Mouse (Mus musculus) thymus, postnatal 10 days (tissue): ENCODE measurements around the gene Olfr963.
"Not testable (repeated sequence)": the region's sequence is repeated elsewhere in the genome, so short reads cannot be mapped to it uniquely, and the experiment has no call there.

ENCODE experiments used
- DNase-seq, 2 experiments: peaks; one replicate each; pipeline ENCODE4 v3.0.0; 2021; ENCODE audit warnings: low spot score in 2 of 2

Gene Olfr963

DNA sequence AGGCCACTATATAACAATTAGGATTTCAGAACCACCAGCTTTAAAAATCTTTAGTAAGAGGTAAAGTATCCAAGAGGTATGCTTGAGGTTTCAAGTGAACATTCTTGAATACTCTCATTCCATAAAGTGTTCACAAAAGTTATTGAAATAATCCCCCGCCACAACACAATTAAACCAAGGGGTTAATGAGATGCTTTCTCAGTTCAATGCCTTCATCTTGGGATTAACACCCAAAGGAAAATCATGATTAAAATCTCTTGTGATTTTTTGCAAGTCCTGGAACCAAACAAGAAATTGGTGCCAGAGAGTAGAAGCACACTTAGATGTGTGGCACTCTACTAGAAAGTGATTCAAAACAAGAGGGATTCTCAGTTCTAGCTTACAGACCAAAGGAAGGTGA lies at the start of gene Olfr963:
Gene Olfr963 (plus strand): TSS at position 301 of the 400 bp plus-strand sequence.
- DNase-seq: no peak

DNA sequence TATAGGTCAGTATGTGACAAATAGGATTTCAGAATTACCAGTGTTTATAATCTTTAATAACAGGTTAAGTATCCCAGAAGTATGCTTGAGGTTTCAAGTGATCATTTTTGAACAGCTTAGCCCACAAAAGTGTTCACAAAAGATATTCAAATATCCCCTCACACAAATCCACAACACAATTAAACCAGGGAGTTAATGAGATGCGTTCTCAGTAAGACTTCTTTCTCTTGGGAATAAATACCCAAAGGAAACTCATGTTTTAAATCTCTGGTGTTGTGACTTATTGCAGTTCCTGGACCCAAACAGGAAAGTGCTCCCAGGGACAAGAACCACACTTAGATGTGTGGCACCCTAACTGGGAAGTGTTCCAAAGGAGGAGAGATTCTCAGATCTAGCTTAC lies 45.9 kb upstream of the Olfr963 start, which contains the start of gene Olfr960:
Gene Olfr960 (plus strand): TSS at position 301 of the 400 bp plus-strand sequence.
- no peak for DNase-seq

DNA sequence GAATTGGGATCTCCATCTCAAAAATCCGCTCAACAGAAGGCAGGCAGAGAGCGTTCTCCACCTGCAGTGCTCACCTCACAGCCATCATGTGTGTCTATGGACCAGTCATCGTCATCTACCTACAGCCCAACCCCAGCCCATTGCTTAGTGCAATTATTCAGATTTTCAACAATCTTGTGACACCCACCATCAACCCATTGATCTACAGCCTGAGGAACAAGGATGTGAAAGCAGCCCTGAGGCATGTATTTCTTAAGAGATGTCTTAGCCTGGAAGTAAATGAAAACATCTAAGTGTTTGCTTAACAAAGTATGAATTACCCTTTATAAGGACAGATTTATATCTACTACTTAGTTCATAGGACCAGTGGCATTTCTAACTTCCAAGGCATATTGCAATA lies 43.2 kb upstream of the Olfr963 start:
- DNase-seq: no peak

DNA sequence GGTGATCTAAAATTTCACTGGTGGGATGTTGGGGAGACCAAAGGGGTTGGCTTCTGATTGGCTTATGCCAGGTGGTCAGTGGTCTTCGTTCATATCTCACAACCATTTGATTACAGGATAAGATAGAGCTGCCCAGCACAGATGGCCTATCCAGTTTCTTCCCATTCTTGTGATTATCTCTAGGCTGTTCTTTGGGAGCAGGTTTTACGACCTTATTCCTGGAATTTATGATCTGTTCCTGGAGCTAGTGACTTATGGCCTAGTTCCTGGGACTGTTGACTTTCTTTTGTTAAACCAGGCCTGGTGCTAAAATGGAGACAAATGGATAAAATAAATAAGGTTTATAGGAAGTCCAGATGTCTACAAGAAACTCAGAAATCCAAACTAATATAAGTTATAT lies 42.3 kb upstream of the Olfr963 start:
- no peak for DNase-seq

DNA sequence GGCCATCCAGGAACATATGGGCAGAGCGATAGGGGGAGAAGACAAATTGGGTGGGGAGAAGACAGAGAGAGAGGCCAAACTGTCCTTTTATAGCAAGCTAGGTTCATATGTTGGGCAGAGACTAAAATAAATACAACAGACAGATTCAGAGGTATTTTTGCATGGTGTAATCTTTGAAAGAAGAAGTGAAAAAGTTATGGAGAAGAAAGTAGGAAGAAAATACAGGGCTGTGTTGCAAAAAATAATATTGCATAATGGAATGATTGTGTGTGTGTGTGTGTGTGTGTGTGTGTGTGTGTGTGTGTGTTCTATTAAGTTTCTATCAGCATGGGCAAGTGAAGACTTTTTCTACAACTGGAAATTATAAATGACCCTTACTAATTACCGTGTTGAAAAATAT lies 37.9 kb upstream of the Olfr963 start:
- no peak for DNase-seq

DNA sequence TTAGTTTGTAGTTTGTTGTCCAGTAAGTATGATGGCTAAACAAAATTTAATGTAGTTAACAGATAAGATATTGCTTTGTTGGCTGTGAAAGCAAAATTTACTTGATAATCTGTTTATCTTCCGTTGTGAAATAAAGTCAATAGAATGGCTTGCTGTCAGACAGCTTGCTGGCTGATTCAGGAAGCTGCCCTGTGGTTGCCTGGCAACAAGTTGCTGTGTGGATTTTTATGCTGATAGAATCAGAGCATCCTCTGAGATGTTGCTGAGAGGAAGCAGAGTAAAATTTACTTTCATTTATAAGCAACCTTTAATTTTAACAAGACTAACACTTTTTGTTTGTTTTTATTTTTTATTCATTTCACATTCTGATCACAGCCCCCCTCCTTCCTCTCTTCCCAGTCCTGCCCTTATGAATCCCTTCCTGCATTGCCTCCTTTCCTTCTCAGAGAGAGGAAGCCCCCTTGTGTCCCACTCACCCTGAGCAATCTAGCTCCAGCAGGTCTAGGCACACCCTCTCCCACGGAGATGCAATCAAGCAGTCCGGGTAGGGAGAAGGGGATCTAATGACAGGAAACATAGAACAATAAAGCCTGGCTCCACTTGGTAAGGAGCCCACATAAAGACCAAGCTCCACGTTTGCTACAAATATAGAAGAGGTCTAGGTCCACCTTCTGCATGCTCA lies 33.0 kb upstream of the Olfr963 start:
- DNase-seq: no peak

DNA sequence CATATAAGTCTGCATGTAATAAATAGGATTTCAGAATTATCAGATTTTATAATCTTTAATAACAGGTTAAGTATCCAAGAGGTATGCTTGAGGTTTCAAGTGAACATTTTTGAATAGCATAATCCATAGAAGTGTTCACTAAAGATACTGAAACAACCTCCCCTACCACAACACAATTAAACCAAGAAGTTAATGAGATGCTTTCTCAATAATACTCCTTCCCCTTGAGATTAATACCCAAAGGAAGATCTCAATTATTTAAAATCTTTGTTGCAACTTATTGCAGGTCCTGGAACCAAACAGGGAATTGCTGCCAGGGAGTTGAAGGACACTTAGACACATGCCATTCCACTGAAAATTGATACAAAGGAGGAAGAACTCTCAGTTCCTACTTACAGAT lies 22.2 kb upstream of the Olfr963 start, which contains the start of gene Olfr961:
Gene Olfr961 (plus strand): TSS at position 301 of the 400 bp plus-strand sequence.
- no peak for DNase-seq

DNA sequence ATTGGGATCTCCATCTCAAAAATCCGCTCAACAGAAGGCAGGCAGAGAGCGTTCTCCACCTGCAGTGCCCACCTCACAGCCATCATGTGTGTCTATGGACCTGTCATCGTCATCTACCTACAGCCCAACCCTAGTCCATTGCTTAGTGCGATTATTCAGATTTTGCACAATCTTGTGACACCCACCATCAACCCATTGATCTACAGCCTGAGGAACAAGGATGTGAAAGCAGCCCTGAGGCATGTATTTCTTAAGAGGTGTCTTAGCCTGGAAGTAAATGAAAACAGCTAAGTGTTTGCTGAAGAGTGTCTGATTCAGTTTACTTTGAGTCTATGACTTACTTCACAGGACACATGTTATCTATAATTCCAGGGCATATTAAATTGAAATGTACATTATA lies 19.6 kb upstream of the Olfr963 start:
- no peak for DNase-seq

DNA sequence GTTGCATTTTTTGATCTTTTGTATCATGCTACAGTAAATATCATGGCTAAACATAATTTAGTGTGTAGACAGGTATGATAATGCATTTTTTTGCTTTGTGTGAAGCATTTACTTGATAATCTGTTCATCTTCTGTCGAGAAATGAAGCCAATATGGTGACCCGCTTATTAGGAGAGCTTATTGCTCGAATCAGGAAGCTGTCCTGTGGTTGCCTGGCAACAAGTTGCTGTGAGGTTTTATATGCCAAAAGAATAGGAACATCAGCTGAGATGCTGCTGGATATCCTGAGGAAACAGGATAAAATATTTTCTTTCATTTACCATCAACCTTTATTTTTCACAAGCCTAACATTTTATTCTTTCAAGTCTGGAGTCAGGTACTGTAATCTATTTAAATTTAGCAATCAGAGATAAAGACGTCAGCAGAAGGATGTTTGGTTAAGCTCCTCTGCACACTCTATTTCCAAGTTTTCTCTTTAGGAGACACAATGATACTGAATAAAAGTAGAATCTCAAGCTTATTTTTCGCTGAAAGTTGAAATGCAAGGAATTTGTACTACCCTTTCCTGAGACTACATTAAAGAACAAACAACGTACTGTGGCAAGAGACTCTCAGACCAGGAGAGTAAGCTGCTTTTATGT lies 12.1 kb upstream of the Olfr963 start:
- DNase-seq: no peak

DNA sequence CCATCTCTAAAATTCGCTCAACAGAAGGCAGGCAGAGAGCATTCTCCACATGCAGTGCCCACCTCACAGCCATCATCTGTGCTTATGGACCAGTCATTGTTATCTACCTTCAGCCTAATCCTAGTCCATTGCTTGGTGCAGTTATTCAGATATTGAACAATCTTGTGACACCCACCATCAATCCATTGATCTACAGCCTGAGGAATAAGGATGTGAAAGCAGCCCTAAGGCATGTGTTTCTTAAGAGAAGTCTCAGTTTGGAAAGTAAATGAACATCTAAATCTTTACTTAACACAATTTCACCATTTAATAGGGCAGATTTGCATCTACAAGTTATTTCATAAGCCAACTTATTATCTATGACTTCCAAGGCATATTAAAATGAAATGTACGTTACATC lies 2.7 kb downstream of the Olfr963 start:
- no peak for DNase-seq

DNA sequence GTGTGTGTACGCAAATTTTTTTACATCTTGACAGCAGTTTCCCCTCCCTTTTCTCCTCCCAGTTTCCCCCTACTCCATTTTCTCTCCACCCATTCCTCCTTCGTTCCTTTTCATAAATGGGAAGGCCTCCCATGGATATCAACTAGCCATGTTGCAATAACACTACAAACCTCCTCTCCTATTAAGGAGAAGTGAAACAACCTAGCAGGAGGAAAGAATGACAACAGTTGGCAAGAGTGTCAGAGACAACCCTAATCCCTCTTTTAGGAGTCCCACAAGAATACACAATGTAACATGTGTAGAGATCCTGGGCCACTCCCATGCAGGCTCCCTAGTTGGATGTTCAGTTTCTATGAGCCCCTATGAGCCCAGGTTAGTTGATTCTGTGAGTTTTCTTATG lies 7.8 kb downstream of the Olfr963 start:
- no peak for DNase-seq

DNA sequence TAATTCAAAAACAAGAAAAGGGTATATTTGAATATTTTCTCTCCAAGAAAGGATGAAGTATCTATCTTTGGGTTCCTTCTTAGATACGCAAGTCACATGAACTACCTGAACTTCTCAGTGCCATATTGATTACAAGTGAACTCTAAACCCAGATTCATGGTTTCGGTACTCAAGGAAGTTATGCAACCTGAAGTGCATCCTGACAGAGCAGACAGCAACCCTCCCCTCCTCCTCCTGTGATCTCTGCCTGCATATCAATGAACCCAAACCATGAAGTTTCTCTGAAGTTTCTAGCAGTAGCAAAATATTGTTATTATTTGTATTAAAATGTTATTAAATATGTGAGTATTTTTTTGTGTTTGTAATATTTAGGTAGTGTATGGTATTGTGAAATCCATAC lies 11.6 kb downstream of the Olfr963 start:
- DNase-seq: no peak

DNA sequence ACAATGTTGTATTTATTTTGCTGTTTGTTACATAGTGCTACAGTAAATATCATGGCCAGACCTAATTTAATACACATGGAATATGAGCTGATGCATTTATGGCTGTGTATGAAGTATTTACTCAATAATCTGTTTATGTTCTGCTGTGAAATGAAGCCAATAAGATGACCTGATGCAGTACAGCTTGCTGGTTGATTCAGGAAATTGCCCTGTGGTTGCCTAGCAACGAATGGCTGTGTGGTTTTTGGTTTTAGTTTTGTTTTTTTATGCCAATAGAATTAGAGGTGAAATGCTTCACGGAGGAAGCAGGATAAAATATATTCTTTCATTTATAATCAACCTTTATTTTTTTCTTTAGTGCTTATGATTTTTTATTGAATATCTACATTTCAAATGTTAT lies 12.3 kb downstream of the Olfr963 start:
- DNase-seq: no peak

DNA sequence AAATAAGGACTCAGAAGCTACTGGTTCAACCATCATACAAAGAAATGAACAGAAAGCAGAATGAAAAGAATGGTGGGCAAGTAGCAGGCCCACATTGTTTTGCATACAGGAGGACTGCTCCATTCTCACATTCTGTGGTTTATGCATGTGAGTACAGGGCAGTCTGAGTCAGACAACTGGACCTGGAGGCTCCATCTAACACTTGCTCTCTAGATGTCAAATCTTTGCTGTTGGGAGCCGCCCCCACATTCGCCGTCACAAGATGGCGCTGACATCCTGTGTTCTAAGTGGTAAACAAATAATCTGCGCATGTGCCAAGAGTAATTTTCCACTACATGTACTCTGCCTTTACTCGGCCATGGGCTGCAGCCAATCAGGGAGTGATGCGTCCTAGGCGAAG lies 34.1 kb downstream of the Olfr963 start:
- not testable (repeated sequence) for DNase-seq

DNA sequence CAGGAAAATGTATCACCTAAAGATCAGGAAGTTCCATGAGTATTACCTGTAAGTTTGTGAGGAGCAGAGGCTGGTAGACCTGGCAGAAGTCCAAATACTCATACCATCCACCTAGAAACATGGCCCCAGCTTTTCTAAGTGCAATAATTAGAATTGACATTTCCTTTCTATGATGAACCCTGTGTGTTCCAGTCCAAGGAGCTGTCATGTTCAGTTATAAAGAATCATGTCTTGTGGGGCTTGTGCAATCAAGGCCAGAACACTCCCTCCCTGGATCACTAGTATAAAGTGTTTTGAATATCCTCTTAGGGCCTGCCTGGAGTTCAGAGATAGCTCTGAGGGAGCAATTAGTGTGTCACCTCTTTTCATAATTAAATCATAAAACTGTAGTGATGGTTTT lies 40.0 kb downstream of the Olfr963 start, which contains the start of gene Olfr149:
Gene Olfr149 (minus strand): TSS at position 101 of the 400 bp plus-strand sequence.
- no peak for DNase-seq

DNA sequence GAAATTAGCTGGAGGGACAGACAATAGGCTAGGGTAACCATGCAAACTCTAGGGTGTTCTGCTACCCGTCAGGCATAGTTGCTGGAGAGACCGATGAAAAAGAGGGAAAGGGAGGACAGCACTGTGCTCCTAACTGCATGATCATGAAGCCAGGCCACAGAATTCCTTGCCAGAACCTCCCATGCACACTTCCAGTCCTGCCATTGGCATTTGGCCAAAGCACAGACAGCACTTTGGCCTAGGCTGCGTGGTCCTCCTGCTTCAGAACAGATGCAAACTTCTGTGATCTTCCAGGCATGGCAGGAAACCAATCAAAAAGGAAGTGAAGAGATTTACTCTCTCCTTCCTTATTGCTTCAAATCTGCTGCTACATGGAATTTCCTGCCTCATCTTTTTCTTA lies 42.0 kb downstream of the Olfr963 start:
- DNase-seq: no peak

DNA sequence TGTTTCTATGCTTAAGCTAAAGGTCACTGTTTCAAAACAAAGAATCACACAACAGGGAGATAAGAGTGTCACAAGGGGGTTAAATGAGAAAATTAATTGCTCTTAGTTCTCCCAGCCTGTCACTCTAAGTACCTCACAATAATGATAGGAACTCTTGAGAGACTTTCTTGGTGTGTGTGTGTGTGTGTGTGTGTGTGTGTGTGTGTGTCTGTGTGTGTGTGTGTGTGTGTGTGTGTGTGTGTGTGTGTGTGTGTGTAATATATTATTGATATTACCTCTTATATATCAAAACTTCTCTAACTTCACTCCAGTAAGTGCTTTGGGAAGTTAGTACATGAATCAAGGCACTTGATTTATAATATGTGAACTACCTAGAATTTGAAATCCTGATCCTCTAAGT lies 44.0 kb downstream of the Olfr963 start, which contains the start of gene Olfr965:
Gene Olfr965 (plus strand): TSS at position 301 of the 400 bp plus-strand sequence.
- DNase-seq: no peak
